Mouse (Mus musculus): Measurements from ENCODE around the gene Cnga4. TPM values are rescaled to one million over a fixed set of nuclear protein-coding genes. Genes with fewer than 3 reads are reported as not detected.
"Not testable (repeated sequence)": the region's sequence is repeated elsewhere in the genome, so short reads cannot be mapped to it uniquely, and the experiment has no call there.

Cnga4 gene
- 0.08 TPM in 1 of 2 replicates, not detected in the other for polyA plus RNA-seq (2015; fragmentation: Nextera tagmentation; extraction: Ambion mirVana)

DNA sequence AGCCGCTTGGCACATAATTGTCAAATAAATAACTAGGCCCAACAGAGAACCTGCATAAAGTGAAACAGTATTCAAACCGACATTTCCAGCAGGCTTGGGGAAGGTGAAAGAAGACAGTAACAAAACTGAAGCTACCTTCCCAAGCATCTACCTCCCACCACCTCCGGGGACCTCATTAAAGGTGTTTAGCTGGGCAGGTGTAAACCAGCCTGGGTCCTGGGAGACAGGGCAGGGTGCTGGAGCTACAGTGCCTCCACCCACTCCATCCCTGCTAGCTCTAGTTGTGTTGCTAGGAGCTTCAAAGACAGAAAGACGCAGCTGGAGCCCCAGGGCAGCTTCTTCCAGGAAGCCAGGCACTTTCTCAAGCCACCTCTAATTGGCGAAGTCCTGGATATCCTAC lies at the start of gene Cnga4:
Cnga4 (plus strand) TSS at position 301 of the 400 bp plus-strand sequence.
- no peaks in the 10 kb centered on the region for H3K27me3 ChIP-seq
- H3K9ac ChIP-seq, result no peak within 1 kb of the TSS
- ATAC-seq (replicated peaks; ENCODE audit: low FRiP score), result no peak
- peaks cover 9% of the 10 kb centered on the region for H3K4me1 ChIP-seq
- H3K4me2 ChIP-seq, result no peak within 1 kb of the TSS
- WGBS, result 73% methylated on average over 5 of the region's 5 CpGs
- no peaks in the 10 kb centered on the region for H3K36me3 ChIP-seq
- no peaks in the 10 kb centered on the region for H3K9me3 ChIP-seq (replicated peaks)
- H3K27ac ChIP-seq, result no peak within 1 kb of the TSS
- no peak within 1 kb of the TSS for H3K4me3 ChIP-seq (replicated peaks)

DNA sequence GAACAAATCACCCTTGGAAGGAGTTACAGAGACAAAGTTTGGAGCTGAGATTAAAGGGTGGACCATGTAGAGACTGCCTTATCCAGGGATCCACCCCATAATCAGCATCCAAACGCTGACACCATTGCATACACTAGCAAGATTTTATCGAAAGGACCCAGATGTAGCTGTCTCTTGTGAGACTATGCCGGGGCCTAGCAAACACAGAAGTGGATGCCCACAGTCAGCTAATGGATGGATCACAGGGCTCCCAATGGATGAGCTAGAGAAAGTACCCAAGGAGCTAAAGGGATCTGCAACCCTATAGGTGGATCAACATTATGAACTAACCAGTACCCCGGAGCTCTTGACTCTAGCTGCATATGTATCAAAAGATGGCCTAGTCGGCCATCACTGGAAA lies 48.3 kb upstream of the Cnga4 start:
- ATAC-seq (replicated peaks; ENCODE audit: low FRiP score); H3K36me3 ChIP-seq; H3K4me3 ChIP-seq (replicated peaks); H3K9me3 ChIP-seq (replicated peaks); H3K4me1 ChIP-seq; H3K9ac ChIP-seq; H3K27me3 ChIP-seq; H3K27ac ChIP-seq; H3K4me2 ChIP-seq: not testable (repeated sequence)
- WGBS, result no CpG with 5 or more reads among the region's 5 CpGs

DNA sequence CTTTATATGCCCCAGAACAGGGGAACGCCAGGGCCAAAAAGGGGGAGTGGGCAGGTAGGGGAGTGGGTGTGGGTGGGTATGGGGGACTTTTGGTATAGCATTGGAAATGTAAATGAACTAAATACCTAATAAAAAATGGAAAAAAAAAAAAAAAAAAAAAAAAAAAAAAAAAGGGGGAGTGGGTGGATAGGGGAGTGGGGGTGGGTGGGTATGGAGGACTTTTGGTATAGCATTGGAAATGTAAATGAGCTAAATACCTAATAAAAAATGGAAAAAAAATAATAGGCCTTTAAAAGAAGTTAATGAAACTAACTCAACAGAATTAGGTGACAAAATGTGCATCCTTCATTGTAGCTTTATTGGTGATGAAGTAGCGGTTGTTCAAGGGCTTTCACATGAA lies 47.9 kb upstream of the Cnga4 start:
- H3K4me3 ChIP-seq (replicated peaks); H3K36me3 ChIP-seq; H3K9me3 ChIP-seq (replicated peaks); H3K27me3 ChIP-seq; H3K4me1 ChIP-seq; H3K27ac ChIP-seq; H3K9ac ChIP-seq; H3K4me2 ChIP-seq; ATAC-seq (replicated peaks; ENCODE audit: low FRiP score): not testable (repeated sequence)
- 95% methylated on average over 1 of the region's 2 CpGs for WGBS

DNA sequence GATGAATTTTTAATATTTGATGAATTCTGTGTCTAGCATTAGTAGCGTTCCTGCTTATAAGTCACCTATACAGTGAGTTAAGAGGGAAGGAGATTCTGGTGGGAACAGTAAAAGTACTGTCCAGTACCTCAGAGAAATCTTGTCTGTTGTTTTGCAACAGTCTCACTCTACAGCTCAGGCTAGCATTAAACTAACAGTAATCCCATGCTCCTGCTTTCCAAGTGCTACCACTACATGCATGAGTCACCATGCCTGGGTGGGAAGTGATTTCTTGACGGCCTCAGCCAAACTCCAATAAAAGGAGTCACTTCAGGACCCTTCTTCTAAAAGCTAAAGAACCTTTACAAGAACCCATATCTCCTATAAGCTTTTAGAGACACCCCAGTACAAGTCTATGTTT lies 42.7 kb upstream of the Cnga4 start:
- WGBS, result 76% methylated on average over 2 of the region's 2 CpGs
- H3K9me3 ChIP-seq (replicated peaks), result no peaks in the 10 kb centered on the region
- H3K9ac ChIP-seq, result no peak overlapping the region
- H3K27ac ChIP-seq, result no peak overlapping the region
- no peaks in the 10 kb centered on the region for H3K4me1 ChIP-seq
- no peak overlapping the region for H3K4me2 ChIP-seq
- ATAC-seq (replicated peaks; ENCODE audit: low FRiP score), result no peak
- H3K27me3 ChIP-seq, result no peaks in the 10 kb centered on the region
- H3K36me3 ChIP-seq, result no peaks in the 10 kb centered on the region
- no peak overlapping the region for H3K4me3 ChIP-seq (replicated peaks)

DNA sequence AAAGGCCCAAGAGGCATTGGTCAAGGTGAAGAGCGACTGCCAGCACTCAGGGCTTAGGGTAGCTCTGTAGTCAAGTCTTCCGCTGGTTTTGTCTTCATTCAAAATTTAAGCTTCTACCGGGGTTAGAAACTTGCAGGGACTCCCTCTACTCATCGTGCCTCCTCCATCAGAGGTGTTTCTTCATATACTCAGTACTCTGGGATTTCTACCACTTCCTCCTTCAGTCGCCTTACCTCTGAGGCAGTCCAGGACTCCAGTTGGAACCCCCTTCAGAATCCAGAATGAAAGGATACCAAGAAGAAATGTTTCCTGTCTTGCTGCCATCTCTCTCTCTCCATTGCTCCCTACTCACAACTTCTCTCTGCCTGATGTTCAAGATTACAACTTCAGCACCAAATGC lies 37.1 kb upstream of the Cnga4 start:
- no peaks in the 10 kb centered on the region for H3K27me3 ChIP-seq
- H3K4me3 ChIP-seq (replicated peaks), result no peak overlapping the region
- H3K36me3 ChIP-seq, result no peaks in the 10 kb centered on the region
- no peak overlapping the region for H3K4me2 ChIP-seq
- H3K4me1 ChIP-seq, result no peaks in the 10 kb centered on the region
- 88% methylated on average over 5 of the region's 5 CpGs for WGBS
- no peak for ATAC-seq (replicated peaks; ENCODE audit: low FRiP score)
- no peak overlapping the region for H3K27ac ChIP-seq
- H3K9me3 ChIP-seq (replicated peaks), result no peaks in the 10 kb centered on the region
- H3K9ac ChIP-seq, result no peak overlapping the region

DNA sequence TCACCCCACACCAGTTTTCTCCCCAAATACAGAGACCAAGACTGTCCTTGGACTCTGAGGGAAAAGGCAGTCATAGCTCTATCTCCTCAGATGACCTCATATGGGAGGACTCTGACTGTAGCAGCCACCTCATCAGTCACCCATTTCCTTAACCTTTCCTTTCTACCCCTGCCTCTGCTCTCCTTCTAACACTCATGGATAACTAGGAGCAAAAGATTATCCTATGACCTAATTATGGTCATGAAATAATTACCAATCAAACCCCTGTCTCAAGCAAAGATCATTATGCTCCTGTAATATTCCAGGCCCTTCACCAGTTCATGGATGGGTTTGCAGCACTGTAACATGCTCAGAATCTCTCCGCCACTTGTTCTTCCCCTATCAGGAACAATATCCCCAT lies 36.4 kb upstream of the Cnga4 start, which contains the start of gene Olfr692:
Olfr692 (plus strand) TSS at position 301 of the 400 bp plus-strand sequence.
- Histone ChIP-seq H3K9ac (no peak within 1 kb of the TSS), H3K4me3 (replicated peaks) (no peak within 1 kb of the TSS), H3K36me3 (no peaks in the 10 kb centered on the region; the same call in 1 of the 2 replicates), H3K27ac (no peak within 1 kb of the TSS), H3K4me2 (no peak within 1 kb of the TSS), H3K4me1 (no peaks in the 10 kb centered on the region), H3K27me3 (no peaks in the 10 kb centered on the region), H3K9me3 (replicated peaks) (no peaks in the 10 kb centered on the region)
- 91% methylated on average over 1 of the region's 1 CpGs for WGBS
- ATAC-seq (replicated peaks; ENCODE audit: low FRiP score), result no peak

DNA sequence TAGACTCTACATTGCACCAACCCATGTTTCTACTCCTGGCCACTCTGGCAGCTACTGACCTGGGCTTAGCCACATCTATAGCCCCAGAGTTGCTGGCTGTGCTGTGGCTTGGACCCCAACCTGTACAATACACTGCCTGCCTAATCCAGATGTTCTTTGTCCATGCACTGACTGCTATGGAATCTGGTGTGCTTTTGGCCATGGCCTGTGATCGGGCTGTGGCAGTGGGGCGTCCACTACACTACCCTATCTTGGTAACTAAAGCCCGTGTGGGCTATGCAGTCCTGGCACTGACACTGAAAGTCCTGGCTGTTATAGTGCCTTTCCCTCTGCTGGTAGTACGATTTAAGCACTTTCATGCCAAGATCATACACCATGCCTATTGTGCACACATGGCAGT lies 35.8 kb upstream of the Cnga4 start:
- Histone ChIP-seq H3K36me3 (no peaks in the 10 kb centered on the region; the same call in 1 of the 2 replicates), H3K9me3 (replicated peaks) (no peaks in the 10 kb centered on the region), H3K27me3 (no peaks in the 10 kb centered on the region), H3K4me3 (replicated peaks) (no peak overlapping the region), H3K27ac (no peak overlapping the region), H3K4me2 (no peak overlapping the region), H3K9ac (no peak overlapping the region), H3K4me1 (no peaks in the 10 kb centered on the region)
- no peak for ATAC-seq (replicated peaks; ENCODE audit: low FRiP score)
- WGBS, result 89% methylated on average over 4 of the region's 4 CpGs

DNA sequence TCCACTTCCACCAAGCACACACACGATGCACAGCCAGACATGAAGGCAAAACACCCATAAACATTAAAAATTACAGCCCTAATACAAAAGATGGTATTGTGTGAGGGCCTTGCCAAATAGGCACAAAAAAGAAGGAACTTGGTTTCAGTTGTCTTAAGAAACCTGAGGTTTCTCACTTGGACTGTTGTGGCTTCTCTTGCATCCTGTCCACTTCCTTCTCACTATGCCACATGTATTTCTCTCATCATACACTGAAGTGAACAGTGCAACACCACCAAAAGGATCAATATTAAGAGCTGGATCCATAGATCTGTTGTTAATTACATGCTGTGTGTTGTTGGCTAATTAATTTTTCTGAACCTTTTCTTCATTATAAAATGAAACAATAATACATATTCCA lies 31.5 kb upstream of the Cnga4 start:
- no peak overlapping the region for H3K4me2 ChIP-seq
- peaks cover 33% of the 10 kb centered on the region for H3K36me3 ChIP-seq
- no peaks in the 10 kb centered on the region for H3K9me3 ChIP-seq (replicated peaks)
- no peaks in the 10 kb centered on the region for H3K27me3 ChIP-seq
- H3K4me1 ChIP-seq, result no peaks in the 10 kb centered on the region
- WGBS, result 85% methylated on average over 1 of the region's 1 CpGs
- no peak for ATAC-seq (replicated peaks; ENCODE audit: low FRiP score)
- H3K9ac ChIP-seq, result no peak overlapping the region
- no peak overlapping the region for H3K4me3 ChIP-seq (replicated peaks)
- H3K27ac ChIP-seq, result no peak overlapping the region

DNA sequence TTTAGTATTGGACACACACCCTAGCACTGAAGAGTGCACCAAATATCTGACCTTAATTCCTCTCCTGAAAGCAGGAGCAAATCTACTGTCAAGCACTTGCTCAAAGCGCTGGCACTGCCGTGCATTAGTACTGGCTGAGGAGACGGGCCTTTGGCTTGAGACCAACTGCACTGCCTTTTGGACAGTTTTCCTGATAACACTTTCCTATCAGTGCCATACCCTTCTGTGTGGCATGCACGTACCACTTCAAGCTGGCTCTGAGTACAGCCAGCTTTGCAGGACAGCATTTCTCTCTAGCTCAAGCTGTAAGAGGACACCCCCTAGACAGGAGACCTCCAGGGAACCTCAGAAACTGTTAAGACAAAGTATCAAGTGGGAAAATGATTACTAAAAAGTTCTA lies 30.9 kb upstream of the Cnga4 start:
- WGBS, result 92% methylated on average over 4 of the region's 4 CpGs
- no peak for ATAC-seq (replicated peaks; ENCODE audit: low FRiP score)
- H3K27ac ChIP-seq, result no peak overlapping the region

DNA sequence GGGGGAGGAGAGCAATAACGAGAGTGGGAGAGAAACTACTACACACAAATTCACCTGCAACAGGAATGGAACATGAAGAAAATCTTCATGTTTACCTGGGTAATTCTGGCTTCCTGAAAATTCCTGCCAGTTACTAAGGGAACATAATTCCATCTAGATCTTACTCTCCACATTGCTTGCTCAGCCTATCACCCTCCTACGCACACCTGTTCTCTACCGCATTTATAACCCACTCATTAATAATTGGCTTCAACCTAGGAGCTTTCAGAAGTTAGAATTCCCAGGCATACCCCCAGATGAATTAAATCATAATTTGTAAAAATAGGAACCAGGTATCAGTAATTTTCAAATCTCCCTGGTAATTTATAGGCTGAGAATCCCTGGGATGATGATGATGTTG lies 30.4 kb upstream of the Cnga4 start:
- H3K4me1 ChIP-seq, result no peaks in the 10 kb centered on the region
- H3K36me3 ChIP-seq, result peaks cover 44% of the 10 kb centered on the region
- no peaks in the 10 kb centered on the region for H3K27me3 ChIP-seq
- no peak for ATAC-seq (replicated peaks; ENCODE audit: low FRiP score)
- no peak overlapping the region for H3K9ac ChIP-seq
- H3K4me3 ChIP-seq (replicated peaks), result no peak overlapping the region
- H3K27ac ChIP-seq, result no peak overlapping the region
- 94% methylated on average over 3 of the region's 3 CpGs for WGBS
- H3K4me2 ChIP-seq, result no peak overlapping the region
- no peaks in the 10 kb centered on the region for H3K9me3 ChIP-seq (replicated peaks)

More for the DNA sequence above, 30.9 kb upstream of the Cnga4 start:
- no peak overlapping the region for H3K9ac ChIP-seq
- peaks cover 39% of the 10 kb centered on the region for H3K36me3 ChIP-seq
- no peaks in the 10 kb centered on the region for H3K4me1 ChIP-seq
- H3K27me3 ChIP-seq, result no peaks in the 10 kb centered on the region
- H3K4me3 ChIP-seq (replicated peaks), result no peak overlapping the region
- H3K4me2 ChIP-seq, result no peak overlapping the region
- H3K9me3 ChIP-seq (replicated peaks), result no peaks in the 10 kb centered on the region

DNA sequence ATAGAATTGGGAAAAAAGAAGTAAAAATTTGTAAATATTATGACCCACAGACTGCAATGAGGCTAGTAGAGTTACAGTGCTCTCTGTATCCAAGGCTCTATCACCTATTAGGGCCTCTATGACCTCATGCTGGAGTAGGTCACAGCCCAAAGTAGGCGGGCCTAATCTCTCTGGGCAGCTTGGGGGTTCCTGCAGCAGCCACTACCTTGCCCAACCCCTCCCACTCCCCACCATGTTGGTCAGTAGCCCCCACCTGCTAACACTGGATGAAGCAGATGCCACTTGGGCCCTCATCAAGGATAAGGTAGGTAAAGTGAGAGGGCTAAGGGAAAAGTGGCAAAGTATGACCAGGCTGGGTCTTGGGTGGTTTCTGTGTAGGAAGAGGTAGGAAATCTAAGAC lies 29.5 kb upstream of the Cnga4 start, which contains the start of gene Gm5901:
Gm5901 (plus strand) TSS at position 173 of the 400 bp plus-strand sequence.
- H3K4me1 ChIP-seq, result no peaks in the 10 kb centered on the region
- no peak within 1 kb of the TSS for H3K4me2 ChIP-seq
- WGBS, result 88% methylated on average over 1 of the region's 1 CpGs
- no peak for ATAC-seq (replicated peaks; ENCODE audit: low FRiP score)
- H3K27me3 ChIP-seq, result no peaks in the 10 kb centered on the region
- no peak within 1 kb of the TSS for H3K4me3 ChIP-seq (replicated peaks)
- H3K9me3 ChIP-seq (replicated peaks), result no peaks in the 10 kb centered on the region
- H3K9ac ChIP-seq, result no peak within 1 kb of the TSS
- peaks cover 53% of the 10 kb centered on the region for H3K36me3 ChIP-seq
- H3K27ac ChIP-seq, result no peak within 1 kb of the TSS

DNA sequence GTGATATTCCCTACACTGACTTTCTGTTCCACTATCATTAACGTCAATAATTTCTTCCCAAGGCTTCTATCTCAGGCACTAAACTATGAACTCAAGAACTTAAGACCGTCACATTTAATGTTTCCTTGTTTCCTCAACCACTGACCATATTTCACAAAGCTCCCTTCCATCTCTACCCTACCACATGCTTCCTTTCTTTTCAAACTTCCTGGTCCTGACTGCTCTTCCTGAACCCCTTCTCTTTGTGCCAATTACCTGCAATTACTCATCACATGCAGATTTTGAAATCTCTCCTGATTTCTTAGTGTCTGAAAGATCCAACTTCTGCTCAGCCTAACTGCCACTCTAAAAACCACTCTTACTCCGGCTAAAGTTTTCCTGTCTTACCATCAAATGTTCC lies 24.0 kb upstream of the Cnga4 start:
- 97% methylated on average over 3 of the region's 3 CpGs for WGBS
- Histone ChIP-seq H3K4me2 (no peak overlapping the region), H3K36me3 (peaks cover 90% of the 10 kb centered on the region), H3K4me3 (replicated peaks) (no peak overlapping the region), H3K4me1 (no peaks in the 10 kb centered on the region), H3K9me3 (replicated peaks) (no peaks in the 10 kb centered on the region), H3K27me3 (no peaks in the 10 kb centered on the region), H3K9ac (no peak overlapping the region), H3K27ac (no peak overlapping the region)
- no peak for ATAC-seq (replicated peaks; ENCODE audit: low FRiP score)

DNA sequence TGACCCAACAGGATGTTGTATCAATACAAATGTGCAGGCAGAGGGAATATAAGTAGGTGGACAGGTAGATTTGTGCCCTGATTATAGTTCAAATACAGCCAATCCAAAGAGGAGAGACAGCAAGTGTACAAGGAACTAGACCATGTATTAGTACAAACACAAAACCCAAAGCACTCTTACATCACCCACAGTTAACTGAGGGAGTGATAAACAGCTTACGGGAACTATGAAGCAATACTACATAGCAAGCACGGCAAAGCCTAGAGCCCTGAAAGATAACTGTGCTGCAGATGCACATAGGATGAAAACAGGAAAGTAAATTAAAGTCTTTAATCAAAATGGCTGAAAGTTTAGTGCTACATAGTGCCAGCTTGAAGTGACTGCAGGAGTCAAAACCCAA lies 16.7 kb upstream of the Cnga4 start:
- Histone ChIP-seq H3K4me1 (no peaks in the 10 kb centered on the region), H3K4me2 (no peak overlapping the region), H3K9ac (no peak overlapping the region), H3K4me3 (replicated peaks) (no peak overlapping the region), H3K27ac (no peak overlapping the region), H3K27me3 (no peaks in the 10 kb centered on the region), H3K36me3 (peaks cover 89% of the 10 kb centered on the region), H3K9me3 (replicated peaks) (no peaks in the 10 kb centered on the region)
- ATAC-seq (replicated peaks; ENCODE audit: low FRiP score), result no peak
- 91% methylated on average over 2 of the region's 2 CpGs for WGBS
